Mouse (Mus musculus): ENCODE measurements around the gene Banf2.

The Banf2 gene

DNA sequence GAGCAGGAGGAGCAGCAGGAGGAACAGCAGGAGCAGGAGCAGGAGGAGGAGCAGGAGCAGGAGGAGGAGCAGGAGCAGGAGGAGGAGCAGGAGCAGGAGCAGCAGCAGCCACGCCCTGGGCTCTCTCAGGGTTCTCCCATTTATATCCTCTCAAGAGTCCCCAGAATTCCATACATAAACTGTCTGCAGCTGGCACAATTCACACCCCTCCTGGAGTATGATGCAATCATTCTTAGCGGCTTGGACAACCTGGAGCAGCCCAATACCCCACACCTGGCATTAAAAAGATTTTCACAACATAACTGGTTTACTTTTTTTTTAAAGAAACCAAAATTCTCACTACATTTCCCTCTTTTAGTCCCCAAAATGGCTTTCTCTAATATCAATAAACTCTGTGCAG lies 12.9 kb upstream of the Banf2 start:
- in situ Hi-C loops (cut with MboI, MseI), result loop anchor here (5.0 to 10.0 kb wide), 2 partner anchors 108 to 435 kb away; no protein-coding TSS in a partner anchor

DNA sequence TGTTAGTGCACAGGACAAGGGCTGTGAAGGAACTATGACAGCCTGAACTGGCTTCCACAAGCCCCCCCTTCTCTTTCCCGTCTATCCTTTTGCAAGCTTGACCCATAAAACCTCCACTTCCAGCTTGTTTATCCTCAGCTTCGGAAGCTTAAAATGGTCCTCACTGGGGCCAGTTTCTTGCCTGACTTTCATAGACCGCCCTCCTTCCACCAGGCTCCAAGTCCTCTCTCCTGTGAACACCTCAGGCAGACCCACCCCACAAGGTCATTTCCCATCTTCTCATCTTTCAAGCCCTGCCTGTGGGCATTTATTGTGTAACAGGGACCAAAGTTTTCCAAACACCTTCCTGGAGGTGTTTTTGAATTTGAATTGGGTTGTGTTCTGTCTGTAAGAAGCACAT lies 10.4 kb upstream of the Banf2 start:
- in situ Hi-C loops (cut with MboI, MseI), result no loop called here

DNA sequence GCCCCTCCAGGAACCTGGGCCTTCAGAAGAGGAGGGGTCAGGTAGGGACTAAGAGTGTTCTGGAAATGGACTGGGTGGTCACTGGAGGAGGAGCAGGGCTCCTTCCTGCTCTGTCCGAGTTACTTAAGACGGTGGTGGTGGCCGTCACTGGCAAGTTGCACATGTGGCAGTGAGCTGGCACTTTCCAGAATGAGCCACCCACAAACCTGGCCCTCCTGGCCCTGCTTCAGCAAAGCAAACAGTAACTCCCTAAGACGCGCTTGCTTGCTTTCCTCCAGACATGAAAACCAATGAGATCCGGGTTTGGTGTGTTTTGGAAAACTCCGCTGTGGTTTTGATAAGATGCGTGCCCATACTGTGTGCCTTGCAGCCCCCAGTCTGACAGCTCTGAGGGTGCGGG lies 7.5 kb upstream of the Banf2 start:
- in situ Hi-C loops (cut with MboI, MseI), result no loop called here

DNA sequence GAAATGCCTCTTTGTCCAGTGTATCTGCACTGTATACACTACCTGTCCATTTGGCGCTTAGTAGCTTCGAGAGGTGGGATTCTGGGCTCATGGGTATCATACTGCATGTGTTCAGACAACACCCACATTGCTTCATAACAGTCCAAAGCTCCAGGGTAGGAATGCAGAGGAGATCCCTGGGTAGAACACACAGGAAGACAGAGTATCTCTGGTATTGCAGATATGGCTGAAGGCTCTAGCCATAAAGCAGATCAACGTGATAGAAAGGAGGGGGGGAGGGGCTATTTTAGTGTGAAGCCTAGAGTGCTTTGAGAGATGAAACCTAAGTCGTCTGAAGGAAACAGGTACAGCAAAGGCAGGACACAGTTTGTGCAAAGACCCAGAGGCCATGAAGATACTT lies 6.4 kb upstream of the Banf2 start:
- in situ Hi-C loops (cut with MboI, MseI), result no loop called here

DNA sequence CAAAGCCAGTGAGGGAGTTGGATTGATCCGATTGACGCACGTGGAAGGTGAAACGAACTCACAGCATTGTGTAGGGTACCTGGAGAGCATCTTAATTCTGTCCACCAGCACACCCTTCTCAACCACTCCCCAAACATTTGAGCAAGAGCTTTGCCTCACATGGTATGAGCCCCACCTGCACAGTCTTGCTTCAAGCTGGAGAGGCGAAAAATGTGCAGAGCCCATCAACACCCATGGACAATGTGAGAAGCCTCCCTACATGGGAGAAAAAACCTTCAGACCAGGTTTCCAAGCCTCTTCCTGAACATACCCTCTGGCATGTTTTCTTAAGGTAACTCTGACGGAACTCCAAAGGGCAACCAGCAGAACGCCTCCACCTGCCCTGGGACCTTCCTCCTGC lies 2.1 kb upstream of the Banf2 start:
- in situ Hi-C loops (cut with MboI, MseI), result no loop called here

DNA sequence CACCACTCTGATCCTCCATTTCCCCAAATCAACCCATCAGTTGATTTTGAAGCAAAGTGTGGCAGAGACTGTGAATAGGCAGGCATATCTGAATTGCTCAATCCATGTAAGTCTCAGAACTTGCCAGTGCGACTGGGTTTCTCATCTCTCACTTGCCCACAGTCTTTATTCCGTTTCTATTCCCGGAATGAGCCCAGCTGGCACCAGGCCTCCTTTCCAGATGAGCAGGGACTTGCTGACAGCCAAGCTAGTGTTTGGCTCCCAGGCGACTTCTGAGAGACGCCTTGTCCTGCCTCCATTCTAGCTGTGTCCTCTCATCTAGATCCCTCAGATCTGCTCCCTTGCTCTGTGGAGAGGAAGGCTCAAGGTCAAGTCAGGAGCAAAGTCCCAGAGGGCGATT lies 11.9 kb downstream of the Banf2 start:
- in situ Hi-C loops (cut with MboI, MseI), result no loop called here

DNA sequence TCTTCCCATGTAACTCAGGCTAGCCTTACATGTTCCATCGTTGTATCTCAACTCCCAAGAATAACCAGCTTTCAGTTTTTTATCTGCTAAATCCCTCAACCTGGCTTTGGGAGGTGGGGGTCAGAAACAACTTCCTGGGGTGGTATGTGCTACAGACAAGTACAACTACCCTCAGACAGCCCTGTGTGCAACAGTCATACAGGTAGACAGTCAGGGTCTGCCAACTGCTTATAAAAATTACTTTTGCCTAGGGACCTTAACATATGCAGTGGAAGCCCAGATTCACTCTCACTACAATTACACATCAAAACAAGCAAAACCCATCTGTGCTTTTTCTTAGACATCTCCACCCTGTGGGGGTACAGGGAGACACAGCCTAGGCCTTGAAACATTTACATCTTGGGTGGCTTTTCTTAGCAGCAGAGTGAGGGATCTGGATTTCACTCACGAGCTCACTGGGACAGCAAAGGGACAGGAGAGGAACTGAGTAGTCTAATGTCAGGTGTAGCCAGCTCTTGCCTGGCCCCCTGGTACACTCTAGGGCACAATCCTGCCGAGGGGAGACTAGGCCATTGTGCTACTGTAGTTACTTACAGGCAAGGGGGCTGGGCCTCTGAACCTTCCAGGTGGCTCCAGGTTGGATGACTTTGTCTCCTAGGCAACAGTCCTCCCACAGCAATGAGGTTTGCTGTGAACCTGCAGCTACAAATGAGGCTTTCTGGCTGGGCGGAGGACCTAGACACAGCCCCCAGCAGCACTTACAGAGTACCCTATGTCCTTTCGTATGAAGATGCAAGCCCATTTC lies 13.1 kb downstream of the Banf2 start:
- in situ Hi-C loops (cut with MboI, MseI), result no loop called here

DNA sequence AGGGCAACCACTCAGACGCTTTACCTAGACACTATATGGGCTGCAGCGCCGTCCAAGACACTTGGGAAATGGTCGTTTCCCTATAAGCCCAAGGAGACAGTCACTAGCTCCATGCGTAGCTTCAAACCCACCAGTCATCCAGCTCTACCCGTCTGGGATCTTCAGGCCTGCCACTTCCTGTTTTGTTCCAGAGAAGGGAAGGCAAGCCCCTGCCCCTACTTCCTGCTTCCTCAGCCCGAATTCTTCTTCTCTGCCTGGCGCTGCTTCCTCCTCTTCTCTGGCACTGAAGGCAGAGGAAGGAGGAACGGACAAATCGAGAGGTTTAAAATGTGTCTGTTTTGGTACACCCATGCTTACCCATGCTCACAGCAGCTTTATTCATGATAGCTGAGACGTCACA lies 14.1 kb downstream of the Banf2 start:
- in situ Hi-C loops (cut with MboI, MseI), result no loop called here

DNA sequence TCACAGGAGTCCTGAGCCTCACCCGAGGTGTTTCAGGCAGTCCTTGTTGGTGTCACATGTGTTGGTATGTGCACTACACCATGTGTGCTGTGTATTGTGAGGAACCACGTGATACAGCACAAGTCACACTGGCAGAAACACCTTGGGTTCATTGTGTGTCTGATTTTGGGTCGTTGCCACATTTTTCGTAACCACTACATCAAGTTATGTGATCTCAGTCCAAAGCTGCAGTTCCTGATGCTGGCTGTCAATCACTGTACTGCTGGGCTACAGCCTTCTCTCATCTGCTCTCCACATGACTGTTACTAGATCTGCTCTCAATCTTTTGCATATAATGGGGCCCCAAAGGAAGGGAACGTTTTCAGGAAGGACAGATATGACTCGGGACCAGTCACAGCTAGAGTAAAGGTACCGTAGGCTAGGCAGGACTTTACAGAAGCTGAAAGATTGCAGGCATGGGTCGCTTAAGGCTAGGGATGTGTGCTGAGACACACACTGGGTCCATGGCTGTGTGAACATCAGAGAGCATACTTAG lies 17.4 kb downstream of the Banf2 start:
- in situ Hi-C loops (cut with MboI, MseI), result no loop called here

DNA sequence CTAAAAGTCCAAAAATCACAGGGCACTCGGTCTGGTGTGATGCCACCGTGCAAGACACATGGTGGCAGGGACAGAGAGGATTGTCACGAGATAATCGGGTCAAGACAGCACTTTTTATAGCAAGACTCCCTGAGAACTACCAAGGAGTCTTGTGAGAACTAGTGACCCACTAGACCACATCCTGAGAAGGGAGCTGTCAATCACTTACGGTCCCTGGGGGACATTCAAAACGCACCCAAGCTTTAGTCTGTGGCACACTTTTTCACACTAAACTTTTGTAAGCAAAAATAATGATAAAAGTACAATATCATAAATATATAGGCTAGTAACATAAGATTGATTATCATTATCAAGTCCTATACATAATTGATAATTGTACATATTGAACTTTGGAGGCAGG lies 18.0 kb downstream of the Banf2 start:
- in situ Hi-C loops (cut with MboI, MseI), result no loop called here

DNA sequence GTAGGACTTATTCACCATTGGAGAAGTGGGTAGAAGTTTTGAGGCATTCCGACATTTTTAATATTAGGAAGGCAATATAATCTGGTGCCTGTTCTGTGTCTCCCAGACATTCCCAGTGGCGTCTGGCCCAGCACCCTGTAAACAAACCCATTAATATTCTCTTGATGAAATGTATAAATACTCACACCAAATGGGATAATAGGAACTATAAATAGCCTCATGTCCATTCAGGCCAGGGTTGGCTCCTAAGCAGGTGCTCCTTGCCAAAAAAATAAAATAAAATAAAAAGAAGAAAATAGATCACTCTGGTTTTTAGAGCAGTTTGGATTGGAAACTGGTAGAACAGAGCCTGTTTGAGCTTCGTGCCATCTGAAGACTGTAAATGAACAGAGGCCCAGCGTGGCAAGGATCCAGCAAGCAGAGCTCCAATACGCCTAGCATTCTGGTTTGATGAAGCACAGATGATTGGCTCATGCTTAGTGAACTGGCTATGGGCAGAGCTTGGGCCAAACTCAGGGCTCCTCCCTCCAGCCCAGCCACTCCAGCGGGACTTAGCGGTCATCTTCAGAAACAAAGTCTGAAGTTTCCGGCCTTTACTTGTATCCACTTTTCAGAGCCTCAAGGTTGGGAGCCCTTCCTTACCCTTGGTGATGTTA lies 19.7 kb downstream of the Banf2 start:
- in situ Hi-C loops (cut with MboI, MseI), result no loop called here

DNA sequence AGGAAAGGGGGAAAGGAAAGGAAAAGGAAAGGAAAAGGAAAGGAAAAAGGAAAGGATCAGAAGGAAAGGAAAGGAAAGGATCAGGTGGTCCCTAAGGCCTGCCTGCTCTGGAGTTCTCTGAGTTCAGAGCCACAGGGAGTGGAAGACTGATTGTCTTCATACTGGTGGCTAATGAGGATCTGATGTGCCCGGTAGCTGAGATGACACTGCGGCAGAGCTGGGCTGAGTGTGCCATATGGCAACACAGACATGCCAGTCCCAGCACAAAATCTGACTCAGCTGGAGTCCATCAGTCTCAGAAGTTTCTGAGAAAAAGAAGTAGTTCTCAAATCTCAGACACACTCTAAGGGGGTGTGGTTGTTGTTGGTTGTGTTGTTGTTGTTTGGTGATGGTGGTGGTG lies 24.9 kb downstream of the Banf2 start:
- in situ Hi-C loops (cut with MboI, MseI), result no loop called here

DNA sequence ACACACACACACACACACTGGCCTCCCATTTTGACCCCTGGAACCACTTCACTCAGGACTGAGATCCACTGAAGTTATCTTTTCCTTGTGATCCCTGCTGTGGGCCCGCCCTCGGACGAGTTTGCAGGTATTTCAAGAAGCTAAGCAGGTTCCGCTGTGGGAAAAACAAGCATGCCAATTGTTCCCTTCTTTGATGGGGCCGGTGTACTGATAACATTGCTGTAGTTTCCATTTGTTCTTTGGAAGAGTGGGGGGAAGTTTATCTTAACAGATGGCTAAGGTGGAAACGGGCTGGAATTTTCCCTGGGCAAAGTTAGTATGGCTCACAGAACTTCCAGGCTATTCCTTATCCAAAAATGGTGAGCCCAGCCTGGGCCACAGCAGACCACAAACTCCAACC lies 28.8 kb downstream of the Banf2 start:
- in situ Hi-C loops (cut with MboI, MseI), result loop anchor here (10.0 kb wide), 1 partner anchor 1363 kb away; no protein-coding TSS in a partner anchor

DNA sequence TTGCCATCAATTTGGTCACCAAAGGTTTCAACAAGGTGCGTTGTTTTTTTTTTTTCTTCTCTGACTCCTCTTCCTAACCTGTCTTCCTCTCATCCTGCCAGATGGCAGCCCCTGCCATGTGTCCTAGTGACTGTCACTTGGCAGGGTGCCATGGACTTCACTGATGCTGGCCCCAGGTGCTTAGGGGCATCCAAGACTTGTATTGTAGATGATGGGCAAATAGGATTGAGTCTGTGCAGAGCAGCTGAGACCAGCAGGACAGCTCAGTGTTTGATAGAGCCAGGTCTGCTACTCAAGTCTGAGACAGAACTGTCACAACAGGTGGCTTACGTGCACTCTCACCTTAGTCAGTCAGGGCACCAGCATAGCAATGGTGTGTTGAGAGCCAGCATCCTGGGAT lies 32.6 kb downstream of the Banf2 start:
- in situ Hi-C loops (cut with MboI, MseI), result loop anchor here (10.0 kb wide), 1 partner anchor 1359 kb away; no protein-coding TSS in a partner anchor

DNA sequence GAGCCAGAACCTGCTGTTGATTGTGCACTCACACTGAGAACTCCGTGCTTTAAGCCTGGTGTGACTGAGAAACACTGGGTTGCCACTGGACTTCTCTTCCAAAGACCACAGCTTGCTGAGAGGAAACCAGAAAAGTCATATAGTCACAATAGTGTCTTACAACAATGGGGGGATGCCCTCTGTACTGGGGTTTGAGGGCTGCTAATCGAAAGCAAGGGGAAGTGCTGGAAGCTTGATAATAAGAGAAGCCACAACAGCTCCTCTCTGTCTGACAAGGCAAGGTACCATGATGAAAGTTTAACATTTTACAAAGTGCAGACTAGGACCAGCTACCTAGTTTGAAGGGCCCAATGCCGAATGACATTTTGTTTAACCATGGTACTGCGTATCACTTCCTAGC lies 36.8 kb downstream of the Banf2 start:
- in situ Hi-C loops (cut with MboI, MseI), result loop anchor here (10.0 kb wide), 1 partner anchor 1355 kb away; no protein-coding TSS in a partner anchor

DNA sequence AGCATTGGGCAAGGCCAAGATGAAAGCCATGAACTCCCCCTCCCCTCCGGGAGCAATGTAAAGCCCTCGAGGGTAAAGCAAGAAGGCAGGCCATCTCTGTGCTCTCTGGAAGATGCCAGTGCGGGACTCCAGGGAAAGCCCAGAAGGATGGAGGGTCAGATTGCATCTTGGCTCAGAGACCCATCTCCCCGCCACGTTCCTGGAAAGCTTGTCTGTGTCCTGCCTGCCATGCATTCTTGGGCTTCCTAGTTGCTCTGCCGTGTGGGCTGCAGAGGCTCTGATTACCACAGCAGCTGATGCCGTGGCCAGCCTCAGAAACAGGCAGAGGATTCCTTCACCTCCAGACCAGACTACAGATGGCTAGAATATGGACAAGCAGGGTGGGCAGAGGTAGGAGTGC lies 37.6 kb downstream of the Banf2 start:
- in situ Hi-C loops (cut with MboI, MseI), result no loop called here

DNA sequence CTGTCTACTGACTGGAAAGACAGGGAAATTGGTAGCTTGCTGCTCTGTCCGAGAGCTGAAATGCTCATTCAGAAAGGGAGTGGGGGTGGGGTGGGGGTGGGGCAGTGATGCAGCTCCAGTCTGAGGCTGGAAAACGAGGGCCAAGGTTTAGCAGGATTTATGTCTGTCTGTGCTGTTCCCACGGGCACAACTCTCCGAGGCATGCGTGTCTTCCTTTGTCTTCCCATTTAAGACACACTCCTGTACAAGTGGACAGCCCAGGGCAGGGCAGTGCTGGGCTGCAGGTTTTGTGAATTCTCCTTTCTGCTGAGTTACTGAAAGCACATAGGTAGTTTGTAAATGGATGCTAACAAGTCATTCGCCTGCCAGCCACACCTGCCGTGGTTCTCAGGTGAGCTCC lies 39.8 kb downstream of the Banf2 start:
- in situ Hi-C loops (cut with MboI, MseI), result no loop called here

DNA sequence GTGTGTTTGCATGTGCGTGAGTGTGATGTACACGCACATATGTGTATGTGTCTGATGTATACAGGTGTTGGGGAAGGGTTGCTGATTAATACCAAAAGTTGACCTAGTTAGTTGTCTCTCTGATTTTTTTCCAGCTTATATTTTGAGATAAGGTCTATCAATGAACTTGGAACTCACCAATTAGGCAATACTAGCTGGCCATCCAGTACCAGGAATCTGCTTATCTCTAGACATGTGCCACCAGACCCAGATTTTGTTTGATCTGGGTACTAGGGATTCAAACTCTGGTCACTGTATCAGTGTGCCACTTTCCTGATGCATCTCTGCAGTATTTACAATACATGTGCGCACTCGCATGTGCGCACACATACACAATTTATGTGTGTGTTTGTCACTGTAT lies 41.2 kb downstream of the Banf2 start:
- in situ Hi-C loops (cut with MboI, MseI), result no loop called here

DNA sequence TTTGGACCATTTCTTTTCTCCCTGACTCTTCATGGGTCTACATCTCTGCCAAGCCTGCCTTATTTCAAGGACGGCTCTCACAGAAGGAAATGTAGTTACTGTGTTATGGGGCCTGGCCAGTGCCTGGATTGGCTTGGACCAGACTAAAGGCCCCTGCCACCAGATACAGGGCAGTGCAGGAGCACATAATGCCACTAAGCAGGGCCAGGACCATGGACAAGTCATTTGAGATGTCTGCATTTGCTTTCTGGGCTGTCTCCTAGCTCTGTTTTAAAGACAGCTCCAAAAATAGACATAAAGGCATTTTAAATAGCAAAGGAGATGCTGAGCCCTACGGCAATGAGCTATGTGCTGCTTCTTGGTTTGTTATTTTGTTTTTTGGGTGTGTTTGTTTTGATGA lies 43.8 kb downstream of the Banf2 start:
- in situ Hi-C loops (cut with MboI, MseI), result no loop called here

DNA sequence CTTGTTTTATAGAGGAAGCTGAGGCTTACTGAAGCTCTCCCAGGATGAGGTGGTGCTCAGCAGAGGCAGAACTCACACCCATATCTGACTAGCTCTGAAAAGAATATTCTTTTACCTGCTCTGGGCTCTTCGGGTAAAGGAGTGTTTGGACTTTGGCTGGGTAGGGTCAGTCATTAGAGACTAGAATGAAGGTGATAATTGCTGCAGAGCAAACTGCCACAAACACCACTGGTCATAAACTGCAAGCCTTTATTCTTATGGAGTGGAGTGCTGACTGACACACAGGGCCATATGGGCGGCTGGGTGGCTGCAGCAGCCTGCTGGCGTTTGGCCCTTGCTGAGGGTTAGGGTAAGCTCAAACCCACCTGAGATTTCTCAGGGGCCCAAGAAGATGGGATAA lies 46.0 kb downstream of the Banf2 start:
- in situ Hi-C loops (cut with MboI, MseI), result no loop called here

DNA sequence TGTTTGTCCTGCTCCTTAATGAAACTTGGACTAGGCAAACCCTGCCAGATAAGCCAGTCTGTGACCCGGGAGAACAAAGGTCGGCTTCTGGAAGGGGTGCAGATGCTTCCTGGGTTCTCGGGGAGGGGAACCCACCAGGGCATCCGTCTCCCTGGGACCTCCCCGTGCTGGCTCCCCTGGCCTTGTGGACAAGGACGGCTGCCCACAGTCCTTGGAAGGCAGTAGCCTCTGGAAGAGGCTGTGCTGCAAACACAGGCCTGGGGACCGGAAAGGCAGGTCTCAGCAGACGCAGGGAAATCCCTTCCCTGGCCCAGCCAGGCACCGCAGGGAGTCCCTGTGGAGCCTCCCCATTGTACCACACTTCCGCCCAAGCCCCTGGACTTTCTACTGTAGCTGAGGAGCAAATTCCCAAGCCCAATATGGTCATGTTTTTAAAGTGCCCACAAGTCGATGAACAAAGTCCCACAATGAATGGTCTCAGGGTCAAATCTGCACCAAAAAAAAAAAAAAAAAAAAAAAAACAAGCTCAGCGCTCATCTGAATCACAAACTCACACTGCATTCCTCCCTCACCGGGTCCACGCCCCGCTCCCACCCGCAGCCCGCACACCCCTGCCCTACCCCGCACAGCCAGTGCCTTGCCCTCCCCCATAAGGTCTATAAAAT lies 53.5 kb downstream of the Banf2 start:
- in situ Hi-C loops (cut with MboI, MseI), result no loop called here

DNA sequence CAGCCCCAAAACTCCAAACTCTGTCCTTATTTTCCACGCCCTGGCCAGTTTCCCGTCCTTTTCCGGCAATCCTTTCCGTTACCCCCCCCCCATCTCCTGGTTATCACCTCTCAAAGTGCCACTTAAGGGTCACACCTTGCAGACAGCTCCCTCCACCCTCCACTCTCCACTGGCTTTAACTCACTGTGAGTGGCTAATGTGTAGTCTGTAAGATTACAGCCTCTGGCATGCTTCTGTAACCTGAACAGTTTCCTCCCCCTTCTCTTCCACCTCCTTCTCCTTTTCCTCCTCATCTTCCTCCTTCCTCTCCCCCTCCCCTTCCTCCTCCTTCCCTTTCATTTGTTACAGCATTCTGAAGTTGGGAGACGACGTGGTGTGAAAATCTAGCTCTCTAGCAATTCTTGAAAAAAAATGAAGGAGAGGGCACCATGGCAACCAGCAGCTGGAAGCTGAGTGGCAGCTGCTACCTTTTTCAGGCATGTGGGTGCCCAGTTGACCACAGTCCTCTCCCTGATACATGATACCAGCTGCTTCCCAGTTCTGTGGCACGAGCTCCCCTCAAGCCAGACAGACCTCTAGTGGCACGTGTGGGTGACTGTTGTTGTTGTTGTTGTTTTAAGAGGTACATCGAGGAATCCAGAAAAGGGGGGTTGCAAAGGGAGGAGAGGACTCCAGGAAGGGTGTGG lies 55.2 kb downstream of the Banf2 start:
- in situ Hi-C loops (cut with MboI, MseI), result no loop called here
